Mouse (Mus musculus): ENCODE measurements around the gene Cphx1.
"Not testable (repeated sequence)": the region's sequence is repeated elsewhere in the genome, so short reads cannot be mapped to it uniquely, and the experiment has no call there.

The Cphx1 gene

GRCm38 (mm10) chr14:25938004-25938403, at the start of gene Cphx1:
Gene Cphx1, plus strand, starts transcription at chr14:25938304.
- DNase-seq (ENCODE audit: low read depth in 2 of 2, low spot score in 2 of 2): not testable (repeated sequence)

- not testable (repeated sequence) for DNase-seq (ENCODE audit: low read depth in 2 of 2, low spot score in 2 of 2)
These were observed 43.5 kb upstream of the Cphx1 start for GRCm38 (mm10) chr14:25894566-25894965.

- DNase-seq (ENCODE audit: low read depth in 2 of 2, low spot score in 2 of 2): not testable (repeated sequence)
These were observed 42.4 kb upstream of the Cphx1 start for GRCm38 (mm10) chr14:25895686-25896085.

GRCm38 (mm10) chr14:25903000-25903399, 35.1 kb upstream of the Cphx1 start, which contains the start of gene Plac9a:
Gene Plac9a, minus strand, starts transcription at chr14:25903100.
- not testable (repeated sequence) for DNase-seq (ENCODE audit: low read depth in 2 of 2, low spot score in 2 of 2)

- not testable (repeated sequence) for DNase-seq (ENCODE audit: low read depth in 2 of 2, low spot score in 2 of 2)
These were observed 32.9 kb upstream of the Cphx1 start for GRCm38 (mm10) chr14:25905243-25905642.

- DNase-seq (ENCODE audit: low read depth in 2 of 2, low spot score in 2 of 2): not testable (repeated sequence)
These were observed 30.8 kb upstream of the Cphx1 start for GRCm38 (mm10) chr14:25907272-25907671.

GRCm38 (mm10) chr14:25908976-25909375, 29.1 kb upstream of the Cphx1 start:
- not testable (repeated sequence) for DNase-seq (ENCODE audit: low read depth in 2 of 2, low spot score in 2 of 2)

GRCm38 (mm10) chr14:25918427-25919170, 19.5 kb upstream of the Cphx1 start:
- DNase-seq (ENCODE audit: low read depth in 2 of 2, low spot score in 2 of 2): not testable (repeated sequence)

GRCm38 (mm10) chr14:25926814-25927561, 11.1 kb upstream of the Cphx1 start:
- not testable (repeated sequence) for DNase-seq (ENCODE audit: low read depth in 2 of 2, low spot score in 2 of 2)

- not testable (repeated sequence) for DNase-seq (ENCODE audit: low read depth in 2 of 2, low spot score in 2 of 2)
These were observed 10.6 kb upstream of the Cphx1 start, which contains the start of gene Tmem254a for GRCm38 (mm10) chr14:25927562-25927881. Gene Tmem254a, minus strand, starts transcription at chr14:25927672.

- not testable (repeated sequence) for DNase-seq (ENCODE audit: low read depth in 2 of 2, low spot score in 2 of 2)
These were observed 1.1 kb upstream of the Cphx1 start for GRCm38 (mm10) chr14:25936867-25937630.

- DNase-seq (ENCODE audit: low read depth in 2 of 2, low spot score in 2 of 2): not testable (repeated sequence)
These were observed 19.8 kb downstream of the Cphx1 start for GRCm38 (mm10) chr14:25957861-25958260.

- not testable (repeated sequence) for DNase-seq (ENCODE audit: low read depth in 2 of 2, low spot score in 2 of 2)
These were observed 40.5 kb downstream of the Cphx1 start, which contains the start of gene Duxbl1 for GRCm38 (mm10) chr14:25978371-25979241. Gene Duxbl1, plus strand, starts transcription at chr14:25978577.

- not testable (repeated sequence) for DNase-seq (ENCODE audit: low read depth in 2 of 2, low spot score in 2 of 2)
These were observed 41.3 kb downstream of the Cphx1 start for GRCm38 (mm10) chr14:25979242-25979941.

- not testable (repeated sequence) for DNase-seq (ENCODE audit: low read depth in 2 of 2, low spot score in 2 of 2)
These were observed 43.8 kb downstream of the Cphx1 start for GRCm38 (mm10) chr14:25981880-25982279.

Measured in CD8-positive naive resting alpha-beta T cell, adult 2 months (primary cell).